Mouse (Mus musculus) stomach, embryonic 15.5 days (tissue): ENCODE measurements at regions not wholly inside any gene's neighbourhood (a gene's known extent, or its start where the extent isn't known, plus 50 kb on each side); places are given as distances from the start of the nearest gene placed in this dataset.

Experiments used
- ATAC-seq: fragments of 200-750 bp; cut with Nextera tagmentation; 2 replicates; pipeline ENCODE4 v1.8.0; 2017; ENCODE audit warnings: low read depth, moderate number of reproducible peaks, moderate TSS enrichment; ENCODE audit not compliant: insufficient read depth, low FRiP score
- H3K27ac ChIP-seq: fragments of 300-500 bp; sonication (generic); 2 replicates; pipeline ENCODE4 v1.5.1; 2015; ENCODE audit warnings: mild to moderate bottlenecking, inconsistent platforms
- H3K27me3 ChIP-seq: fragments of 300-500 bp; sonication (generic); replicated peaks from 2 replicates; pipeline ENCODE4 v1.6.1; 2015; ENCODE audit warnings: inconsistent platforms
- H3K36me3 ChIP-seq: fragments of 300-500 bp; sonication (generic); 2 replicates; pipeline ENCODE4 v1.6.1; 2015; ENCODE audit warnings: inconsistent platforms
- H3K4me1 ChIP-seq: fragments of 300-500 bp; sonication (generic); 2 replicates; pipeline ENCODE4 v1.6.1; 2015; ENCODE audit warnings: inconsistent platforms
- H3K4me2 ChIP-seq: fragments of 300-500 bp; sonication (generic); 2 replicates; pipeline ENCODE4 v1.6.1; 2015; ENCODE audit warnings: mild to moderate bottlenecking, inconsistent platforms
- H3K4me3 ChIP-seq: fragments of 300-500 bp; sonication (generic); replicated peaks from 2 replicates; pipeline ENCODE4 v1.5.1; 2015; ENCODE audit warnings: inconsistent platforms
- H3K9ac ChIP-seq: fragments of 300-500 bp; sonication (generic); 2 replicates; pipeline ENCODE4 v1.6.1; 2015; ENCODE audit warnings: inconsistent platforms
- H3K9me3 ChIP-seq: fragments of 300-500 bp; sonication (generic); 2 replicates; pipeline ENCODE4 v1.6.1; 2016; ENCODE audit warnings: inconsistent platforms
- WGBS: fragments of 180-500 bp; shearing (Covaris S2); methylation state at CpG from one replicate; pipeline ENCODE4 v1.1.7; 2015; 5-methylcytosine and 5-hydroxymethylcytosine counted together

DNA sequence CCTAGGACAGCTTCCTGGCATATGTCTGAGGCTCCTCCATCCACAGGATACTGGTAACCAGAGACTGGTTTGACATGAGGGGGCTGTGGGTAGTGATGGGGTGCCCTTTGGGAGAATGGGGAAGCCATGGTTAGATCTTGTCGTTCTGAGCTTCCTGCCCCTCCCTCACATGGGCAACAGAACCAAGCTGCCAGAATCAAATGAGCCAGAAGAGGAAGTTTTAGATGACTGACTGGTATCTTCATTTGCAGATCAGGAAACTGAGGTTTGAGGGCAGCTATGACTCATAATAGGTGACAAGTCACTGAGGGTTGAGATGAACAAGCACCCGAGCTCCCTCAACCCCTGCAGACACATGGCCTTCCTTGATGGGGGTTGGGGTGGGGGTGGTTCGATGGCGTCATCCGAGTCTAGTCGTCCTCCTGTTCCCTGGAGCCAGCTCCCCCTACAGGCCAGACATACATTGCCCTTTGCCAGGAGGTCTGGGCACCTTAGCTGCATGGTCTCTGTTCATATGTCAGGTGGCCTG is 204.7 kb downstream of the Uaca start:
- Histone ChIP-seq H3K4me1 (peaks cover 4% of the 10 kb centered on the region), H3K27me3 (no peaks in the 10 kb centered on the region), H3K4me3 (no peak overlapping the region), H3K36me3 (no peaks in the 10 kb centered on the region), H3K4me2 (no peak overlapping the region), H3K9ac (no peak overlapping the region), H3K27ac (no peak overlapping the region), H3K9me3 (no peaks in the 10 kb centered on the region)
- WGBS: 54% methylated on average over 6 of the region's 6 CpGs
- ATAC-seq: no peak

- Histone ChIP-seq H3K9ac (no peak overlapping the region), H3K27me3 (no peaks in the 10 kb centered on the region), H3K4me3 (no peak overlapping the region), H3K4me2 (no peak overlapping the region), H3K27ac (no peak overlapping the region), H3K4me1 (peaks cover under 1% of the 10 kb centered on the region; the same call in 1 of the 2 replicates), H3K9me3 (no peaks in the 10 kb centered on the region), H3K36me3 (no peaks in the 10 kb centered on the region)
- no peak for ATAC-seq
- WGBS: 82% methylated on average over 11 of the region's 11 CpGs
Observed at GRCm38 (mm10) chr9:61000232-61000631, 205.9 kb downstream of the Uaca start.

GRCm38 (mm10) chr9:61002572-61002971 is 208.2 kb downstream of the Uaca start:
- Histone ChIP-seq H3K36me3 (no peaks in the 10 kb centered on the region), H3K27me3 (no peaks in the 10 kb centered on the region), H3K4me3 (no peak overlapping the region), H3K9me3 (no peaks in the 10 kb centered on the region), H3K27ac (no peak overlapping the region), H3K4me1 (no peaks in the 10 kb centered on the region; the same call in 1 of the 2 replicates), H3K4me2 (no peak overlapping the region), H3K9ac (no peak overlapping the region)
- ATAC-seq: no peak
- 73% methylated on average over 5 of the region's 5 CpGs for WGBS

GRCm38 (mm10) chr9:61008446-61008845 is 214.1 kb downstream of the Uaca start:
- Histone ChIP-seq H3K9ac (no peak overlapping the region), H3K27me3 (no peaks in the 10 kb centered on the region), H3K36me3 (no peaks in the 10 kb centered on the region), H3K4me1 (peaks cover 5% of the 10 kb centered on the region; the same call in 1 of the 2 replicates), H3K27ac (no peak overlapping the region), H3K4me3 (no peak overlapping the region), H3K4me2 (no peak overlapping the region), H3K9me3 (no peaks in the 10 kb centered on the region)
- WGBS: 63% methylated on average over 1 of the region's 1 CpGs
- ATAC-seq: no peak

GRCm38 (mm10) chr9:61011066-61011465 is 216.7 kb downstream of the Uaca start:
- H3K27ac ChIP-seq: no peak overlapping the region
- H3K4me3 ChIP-seq: no peak overlapping the region
- no peaks in the 10 kb centered on the region for H3K9me3 ChIP-seq
- no peak for ATAC-seq
- H3K4me1 ChIP-seq: peaks cover 5% of the 10 kb centered on the region; the same call in 1 of the 2 replicates
- no peaks in the 10 kb centered on the region for H3K27me3 ChIP-seq
- H3K36me3 ChIP-seq: no peaks in the 10 kb centered on the region
- H3K9ac ChIP-seq: no peak overlapping the region
- no peak overlapping the region for H3K4me2 ChIP-seq

DNA sequence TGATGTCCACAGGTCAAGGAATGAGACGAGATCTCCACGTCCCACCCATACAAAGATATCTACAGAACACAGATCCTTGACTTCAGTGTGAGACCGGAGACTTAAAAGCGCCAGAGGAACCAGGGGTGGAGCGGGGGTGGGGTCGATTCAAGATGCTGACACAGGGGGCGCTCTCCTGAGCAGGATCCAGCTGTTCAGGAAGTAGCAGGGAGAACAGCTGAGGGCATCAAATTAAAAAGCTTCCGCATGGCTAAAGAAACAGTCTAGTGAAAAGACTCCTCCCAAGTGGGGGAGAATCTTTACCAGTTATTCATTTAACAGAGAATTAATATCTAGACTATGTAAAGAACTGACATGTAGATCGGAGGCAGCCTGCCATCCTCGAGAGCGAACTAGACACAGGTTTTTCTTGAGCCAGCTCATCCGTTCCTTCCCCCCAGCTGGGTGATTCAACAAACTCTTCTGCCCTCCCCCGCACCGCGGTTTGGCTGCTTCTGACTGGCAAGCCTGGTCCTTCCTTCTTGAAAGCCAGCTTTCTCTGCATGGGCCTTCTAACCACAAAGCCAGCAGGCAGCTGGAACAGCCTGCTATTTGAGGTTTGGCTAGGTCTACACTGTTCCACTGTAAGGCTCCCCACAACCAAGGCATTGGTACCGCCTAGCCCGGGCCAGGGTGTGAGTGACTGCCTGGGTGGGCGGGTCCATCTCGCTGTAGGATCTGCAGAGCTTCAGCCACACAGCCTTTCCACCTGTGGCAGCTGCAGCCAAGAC is 218.6 kb downstream of the Uaca start:
- peaks cover 5% of the 10 kb centered on the region; the same call in 1 of the 2 replicates for H3K4me1 ChIP-seq
- no peak overlapping the region for H3K4me2 ChIP-seq
- no peaks in the 10 kb centered on the region for H3K27me3 ChIP-seq
- no peaks in the 10 kb centered on the region for H3K9me3 ChIP-seq
- no peak overlapping the region for H3K4me3 ChIP-seq
- WGBS: 55% methylated on average over 19 of the region's 19 CpGs
- H3K27ac ChIP-seq: peak overlapping the region; percentile 12
- H3K36me3 ChIP-seq: no peaks in the 10 kb centered on the region
- ATAC-seq: peak; percentile 47; the same call in 1 of the 2 replicates
- H3K9ac ChIP-seq: no peak overlapping the region

DNA sequence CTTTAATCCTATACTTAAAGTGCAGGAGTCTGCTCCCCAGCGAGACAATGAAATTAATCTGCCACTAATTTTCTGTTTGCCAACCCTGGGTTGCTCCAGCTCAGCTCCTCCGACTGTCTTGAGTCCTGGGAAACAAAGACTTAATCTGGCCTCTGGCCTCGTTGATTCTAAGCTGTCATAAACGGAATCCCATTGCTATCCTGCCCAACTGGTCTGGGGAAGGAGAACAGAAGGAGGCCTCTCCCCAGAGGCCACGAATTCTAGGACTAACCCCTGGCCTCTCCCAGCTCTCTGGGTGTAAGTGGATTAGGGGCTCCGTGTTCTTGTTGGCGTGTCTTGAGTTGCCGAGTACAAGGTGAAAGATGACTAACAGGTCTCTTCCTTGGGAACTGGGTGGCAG is 219.8 kb downstream of the Uaca start:
- 70% methylated on average over 8 of the region's 8 CpGs for WGBS
- Histone ChIP-seq H3K4me3 (no peak overlapping the region), H3K4me1 (peaks cover 5% of the 10 kb centered on the region; the same call in 1 of the 2 replicates), H3K4me2 (no peak overlapping the region), H3K36me3 (no peaks in the 10 kb centered on the region), H3K9ac (no peak overlapping the region), H3K27me3 (no peaks in the 10 kb centered on the region), H3K9me3 (no peaks in the 10 kb centered on the region), H3K27ac (no peak overlapping the region)
- no peak for ATAC-seq

DNA sequence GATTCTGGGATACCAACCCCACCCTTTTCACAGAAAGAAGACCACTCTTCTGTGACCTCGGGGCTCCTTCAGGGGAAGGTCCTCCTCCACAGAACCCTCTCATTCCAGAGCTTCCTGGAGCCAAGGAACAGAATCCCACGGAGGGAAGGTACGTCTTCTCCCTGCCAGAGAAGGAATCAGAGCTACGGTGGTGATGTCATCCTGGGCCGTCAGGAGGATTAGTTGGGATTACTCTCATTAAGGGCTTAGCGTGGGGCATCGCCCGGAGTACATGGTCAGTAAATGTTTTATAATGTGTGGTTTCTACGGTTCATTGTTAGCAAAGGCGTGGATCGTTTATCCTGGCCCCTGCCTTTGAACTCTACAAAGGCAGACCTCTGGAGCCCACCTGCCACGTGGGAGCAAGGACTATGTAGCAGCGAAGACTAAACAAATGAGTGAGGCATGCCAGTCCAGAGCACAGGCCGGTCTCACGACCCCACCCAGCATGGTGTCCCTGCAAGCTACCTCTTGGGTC is 221.1 kb downstream of the Uaca start:
- Histone ChIP-seq H3K4me2 (no peak overlapping the region), H3K36me3 (no peaks in the 10 kb centered on the region), H3K4me3 (no peak overlapping the region), H3K27me3 (no peaks in the 10 kb centered on the region), H3K9ac (no peak overlapping the region), H3K4me1 (peaks cover 5% of the 10 kb centered on the region; the same call in 1 of the 2 replicates), H3K27ac (no peak overlapping the region), H3K9me3 (no peaks in the 10 kb centered on the region)
- no peak for ATAC-seq
- WGBS: 43% methylated on average over 15 of the region's 15 CpGs

DNA sequence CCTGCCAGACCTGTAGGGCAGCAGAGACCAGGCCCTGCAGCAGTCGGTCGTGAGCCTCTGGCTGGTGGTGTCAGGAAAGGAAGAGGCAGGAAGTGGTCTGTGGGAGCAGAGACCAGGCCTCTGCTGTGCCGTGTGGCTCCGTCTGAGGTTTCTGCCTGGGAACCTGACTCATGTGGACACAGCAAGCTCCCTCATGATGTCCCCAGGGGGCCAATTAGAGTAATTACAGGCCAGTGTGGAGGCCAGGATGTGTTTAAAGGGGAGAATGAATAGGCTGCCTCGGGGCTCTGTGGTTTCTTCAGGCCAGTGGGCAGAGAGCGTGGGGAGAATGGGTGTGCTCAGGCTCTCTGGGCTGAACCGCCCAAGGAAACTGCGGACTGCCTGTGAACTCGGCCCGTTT is 222.3 kb downstream of the Uaca start:
- Histone ChIP-seq H3K4me2 (no peak overlapping the region), H3K27me3 (no peaks in the 10 kb centered on the region), H3K9ac (no peak overlapping the region), H3K36me3 (no peaks in the 10 kb centered on the region), H3K9me3 (no peaks in the 10 kb centered on the region), H3K27ac (no peak overlapping the region), H3K4me3 (no peak overlapping the region), H3K4me1 (peaks cover 5% of the 10 kb centered on the region; the same call in 1 of the 2 replicates)
- WGBS: 52% methylated on average over 10 of the region's 10 CpGs
- no peak for ATAC-seq

GRCm38 (mm10) chr9:61019938-61020337 is 225.6 kb downstream of the Uaca start:
- no peak for ATAC-seq
- H3K4me2 ChIP-seq: no peak overlapping the region
- H3K9me3 ChIP-seq: no peaks in the 10 kb centered on the region
- no peaks in the 10 kb centered on the region for H3K36me3 ChIP-seq
- no peaks in the 10 kb centered on the region for H3K4me1 ChIP-seq
- no peaks in the 10 kb centered on the region for H3K27me3 ChIP-seq
- H3K4me3 ChIP-seq: no peak overlapping the region
- 72% methylated on average over 4 of the region's 4 CpGs for WGBS
- no peak overlapping the region for H3K27ac ChIP-seq
- no peak overlapping the region for H3K9ac ChIP-seq

DNA sequence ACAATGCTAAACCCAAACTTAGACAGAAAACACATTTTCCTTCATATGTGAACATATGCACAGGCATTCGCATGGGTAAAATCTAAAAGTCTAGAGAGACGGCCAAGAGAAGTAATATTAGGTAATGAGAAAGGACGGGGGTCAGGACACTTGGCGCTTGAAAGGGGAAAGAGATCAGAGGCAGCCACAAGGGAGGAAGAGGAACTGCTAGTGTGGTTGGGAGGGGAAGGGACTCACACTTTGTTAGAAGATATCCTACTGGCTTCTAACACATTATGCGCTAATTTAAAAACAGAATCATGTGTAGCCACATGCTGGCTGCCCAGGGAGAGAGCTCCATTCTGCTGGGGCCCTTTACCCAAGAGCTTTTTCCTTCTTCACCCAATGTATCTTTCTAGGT is 227.5 kb downstream of the Uaca start:
- Histone ChIP-seq H3K9ac (no peak overlapping the region), H3K4me2 (no peak overlapping the region), H3K4me3 (no peak overlapping the region), H3K36me3 (no peaks in the 10 kb centered on the region), H3K27me3 (no peaks in the 10 kb centered on the region), H3K9me3 (no peaks in the 10 kb centered on the region), H3K27ac (no peak overlapping the region), H3K4me1 (no peaks in the 10 kb centered on the region)
- WGBS: 77% methylated on average over 5 of the region's 5 CpGs
- no peak for ATAC-seq

DNA sequence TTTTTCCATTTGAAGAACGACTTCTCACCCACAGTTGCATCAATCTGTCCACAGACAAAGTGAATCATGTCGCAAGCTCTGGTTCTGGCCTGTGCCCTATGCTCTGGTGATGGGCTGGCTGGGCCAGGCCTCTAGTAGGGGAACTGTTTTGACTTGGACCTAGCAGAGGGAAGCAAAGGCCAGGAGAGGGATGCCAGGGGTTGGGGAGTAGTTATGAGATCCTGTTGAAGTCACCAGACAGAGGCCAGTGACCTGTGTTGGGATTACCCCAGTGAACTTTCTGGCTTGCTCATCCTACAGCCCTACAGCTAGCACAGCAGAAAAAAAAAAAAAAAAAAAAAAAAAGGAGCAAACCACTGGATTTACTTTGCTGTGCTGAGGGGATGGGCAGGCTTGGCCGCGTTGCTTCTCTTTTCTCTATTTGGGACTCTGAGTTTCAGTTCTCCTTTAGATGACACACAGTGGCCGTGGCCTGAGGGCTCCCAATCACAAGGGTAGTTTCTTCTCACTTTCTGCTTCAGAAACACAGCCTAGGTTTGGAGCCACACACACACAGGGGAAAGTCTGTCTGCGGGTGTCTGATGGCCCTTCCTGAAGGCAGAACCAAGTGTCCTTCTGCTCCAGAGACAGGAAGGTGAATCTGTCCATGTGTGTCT is 228.2 kb downstream of the Uaca start:
- ATAC-seq: no peak
- H3K4me2 ChIP-seq: no peak overlapping the region
- H3K9ac ChIP-seq: no peak overlapping the region
- H3K36me3 ChIP-seq: no peaks in the 10 kb centered on the region
- 77% methylated on average over 6 of the region's 6 CpGs for WGBS
- H3K4me3 ChIP-seq: no peak overlapping the region
- no peaks in the 10 kb centered on the region for H3K9me3 ChIP-seq
- no peak overlapping the region for H3K27ac ChIP-seq
- H3K4me1 ChIP-seq: no peaks in the 10 kb centered on the region
- no peaks in the 10 kb centered on the region for H3K27me3 ChIP-seq
